Mouse (Mus musculus) forebrain, postnatal 0 days (tissue): ENCODE results near the gene Naxd. TPM values are rescaled to one million over a fixed set of nuclear protein-coding genes. Genes with fewer than 3 reads are reported as not detected.
A peak's percentile ranks its signal among the peaks of the same experiment; 100 is the strongest.

Source experiments
- ATAC-seq: fragments of 200-750 bp; cut with Nextera tagmentation; 2 replicates; pipeline ENCODE4 v1.8.0; 2017; ENCODE audit warnings: mild to moderate bottlenecking, moderate library complexity
- DNase-seq: peaks from one replicate; pipeline ENCODE4 v3.0.0-alpha.2; 2015
- H3K27ac ChIP-seq: fragments of 300-500 bp; sonication (generic); 2 replicates; pipeline ENCODE4 v1.5.1; 2014; ENCODE audit warnings: low read depth, mild to moderate bottlenecking, antibody characterized with exemption, low read length, moderate library complexity, mixed read lengths
- H3K27me3 ChIP-seq: fragments of 300-500 bp; sonication (generic); 2 replicates; pipeline ENCODE4 v1.6.1; 2014; ENCODE audit warnings: mild to moderate bottlenecking, low read length, mixed read lengths; ENCODE audit not compliant: insufficient read depth
- H3K36me3 ChIP-seq: fragments of 300-500 bp; sonication (generic); 2 replicates; pipeline ENCODE4 v1.6.1; 2014; ENCODE audit warnings: mild to moderate bottlenecking, moderate library complexity; ENCODE audit not compliant: insufficient read depth
- H3K4me1 ChIP-seq: fragments of 300-500 bp; sonication (generic); 2 replicates; pipeline ENCODE4 v1.6.1; 2014; ENCODE audit warnings: antibody characterized with exemption; ENCODE audit not compliant: insufficient read depth
- H3K4me2 ChIP-seq: fragments of 300-500 bp; sonication (generic); 2 replicates; pipeline ENCODE4 v1.6.1; 2014; ENCODE audit warnings: low read depth, mild to moderate bottlenecking, moderate library complexity
- H3K4me3 ChIP-seq: fragments of 300-500 bp; sonication (generic); 2 replicates; pipeline ENCODE4 v1.5.1; 2014; ENCODE audit warnings: low read depth, low read length, mixed read lengths
- H3K9ac ChIP-seq: fragments of 300-500 bp; sonication (generic); 2 replicates; pipeline ENCODE4 v1.6.1; 2014; ENCODE audit warnings: mild to moderate bottlenecking
- H3K9me3 ChIP-seq: fragments of 300-500 bp; sonication (generic); 2 replicates; pipeline ENCODE4 v1.6.1; 2016; ENCODE audit warnings: low read length
- CTCF ChIP-seq: sonication (generic); IDR thresholded peaks from 2 replicates; pipeline ENCODE4 v1.5.1; 2016; ENCODE audit warnings: antibody characterized with exemption, control low read depth, low read depth
- WGBS: fragments of 180-500 bp; shearing (Covaris S2); extraction: QIAGEN DNeasy Blood & Tissue Kit; methylation state at CpG from one replicate; pipeline ENCODE4 v1.1.7; 2014; 5-methylcytosine and 5-hydroxymethylcytosine counted together
- polyA plus RNA-seq: library from polyadenylated mRNA; unstranded; fragments of >200 nt; fragmentation: Nextera tagmentation; extraction: Ambion mirVana; gene quantifications from 2 replicates; pipeline ENCODE4 v1.2.1, GENCODE M21; 2015
- total RNA-seq: library from RNA; depleted of rRNA; stranded (reverse); fragments of >200 nt; gene quantifications from 2 replicates; pipeline ENCODE4 v1.2.3, GENCODE M21; 2014

Naxd gene
- total and polyA plus RNA-seq, 2 experiments from 2014 or later: 89.1 to 130 TPM

- peak overlapping the region; percentile 86 for H3K4me2 ChIP-seq
- peaks cover 7% of the 10 kb centered on the region; the same call in 1 of the 2 replicates for H3K4me1 ChIP-seq
- ATAC-seq (peak; percentile 88), DNase-seq (peak; percentile 100)
- H3K4me3 ChIP-seq: peak overlapping the region; percentile 91
- H3K27ac ChIP-seq: peak overlapping the region; percentile 100
- H3K9ac ChIP-seq: peak overlapping the region; percentile 97
- no peak for TF ChIP-seq CTCF
- 3% methylated on average over 84 of the region's 103 CpGs for WGBS
- H3K9me3 ChIP-seq: no peaks in the 10 kb centered on the region
- no peaks in the 10 kb centered on the region for H3K36me3 ChIP-seq
- H3K27me3 ChIP-seq: no peaks in the 10 kb centered on the region
Observed at GRCm38 (mm10) chr8:11555720-11556591, 58.6 kb downstream of the Naxd start.

- H3K4me1 ChIP-seq: peaks cover 5% of the 10 kb centered on the region; the same call in 1 of the 2 replicates
- under 1% methylated on average over 82 of the region's 85 CpGs for WGBS
- no peak for ATAC-seq
- H3K36me3 ChIP-seq: peaks cover 8% of the 10 kb centered on the region
- peak overlapping the region; percentile 53 for H3K4me2 ChIP-seq
- peak overlapping the region; percentile 88 for H3K27ac ChIP-seq
- H3K9ac ChIP-seq: peak overlapping the region; percentile 83
- H3K27me3 ChIP-seq: no peaks in the 10 kb centered on the region
- H3K9me3 ChIP-seq: no peaks in the 10 kb centered on the region
- TF ChIP-seq CTCF: no peak
- DNase-seq: peak; percentile 65
- peak overlapping the region; percentile 91 for H3K4me3 ChIP-seq
Observed at GRCm38 (mm10) chr8:11556691-11557423, 59.6 kb downstream of the Naxd start.

GRCm38 (mm10) chr8:11557424-11557767 is 60.1 kb downstream of the Naxd start:
- ATAC-seq: no peak
- Histone ChIP-seq H3K9me3 (no peaks in the 10 kb centered on the region), H3K27ac (peak overlapping the region; percentile 88), H3K4me3 (peak overlapping the region; percentile 91), H3K27me3 (no peaks in the 10 kb centered on the region), H3K4me2 (peak overlapping the region; percentile 53), H3K4me1 (peaks cover 5% of the 10 kb centered on the region; the same call in 1 of the 2 replicates), H3K9ac (peak overlapping the region; percentile 83), H3K36me3 (peaks cover 11% of the 10 kb centered on the region)
- 0% methylated on average over 32 of the region's 32 CpGs for WGBS
- TF ChIP-seq CTCF: no peak
- DNase-seq: no peak

GRCm38 (mm10) chr8:11557768-11558629 is 60.7 kb downstream of the Naxd start:
- peak overlapping the region; percentile 88 for H3K27ac ChIP-seq
- H3K4me3 ChIP-seq: peak overlapping the region; percentile 91
- H3K27me3 ChIP-seq: no peaks in the 10 kb centered on the region
- H3K4me2 ChIP-seq: peak overlapping the region; percentile 67
- peak; percentile 69 for ATAC-seq
- 1% methylated on average over 63 of the region's 67 CpGs for WGBS
- TF ChIP-seq CTCF: 0 out of 2 replicates have a peak, but pooled peaks have one; percentile 30
- H3K9ac ChIP-seq: peak overlapping the region; percentile 83
- H3K4me1 ChIP-seq: peaks cover 5% of the 10 kb centered on the region; the same call in 1 of the 2 replicates
- peak; percentile 96 for DNase-seq
- no peaks in the 10 kb centered on the region for H3K9me3 ChIP-seq
- peaks cover 11% of the 10 kb centered on the region for H3K36me3 ChIP-seq

GRCm38 (mm10) chr8:11559511-11559910 is 62.2 kb downstream of the Naxd start:
- H3K27me3 ChIP-seq: no peaks in the 10 kb centered on the region
- DNase-seq (no peak), ATAC-seq (no peak)
- no peak overlapping the region; the same call in 1 of the 2 replicates for H3K4me2 ChIP-seq
- H3K4me1 ChIP-seq: peaks cover 5% of the 10 kb centered on the region; the same call in 1 of the 2 replicates
- H3K9me3 ChIP-seq: no peaks in the 10 kb centered on the region
- 77% methylated on average over 3 of the region's 3 CpGs for WGBS
- no peak overlapping the region for H3K27ac ChIP-seq
- H3K9ac ChIP-seq: no peak overlapping the region
- no peak for TF ChIP-seq CTCF
- no peak overlapping the region for H3K4me3 ChIP-seq
- H3K36me3 ChIP-seq: peaks cover 24% of the 10 kb centered on the region

GRCm38 (mm10) chr8:11560220-11560619 is 62.9 kb downstream of the Naxd start:
- ATAC-seq (no peak), DNase-seq (no peak)
- no peak overlapping the region for H3K4me3 ChIP-seq
- no peak overlapping the region for H3K9ac ChIP-seq
- no peak overlapping the region for H3K4me2 ChIP-seq
- no peaks in the 10 kb centered on the region for H3K27me3 ChIP-seq
- no peak overlapping the region for H3K27ac ChIP-seq
- 79% methylated on average over 9 of the region's 9 CpGs for WGBS
- peaks cover 26% of the 10 kb centered on the region for H3K36me3 ChIP-seq
- no peak for TF ChIP-seq CTCF
- peaks cover 5% of the 10 kb centered on the region; the same call in 1 of the 2 replicates for H3K4me1 ChIP-seq
- no peaks in the 10 kb centered on the region for H3K9me3 ChIP-seq
